Mouse (Mus musculus) T-helper 1 cell (primary cell): ENCODE data around the gene Espn.

Experiments
- in situ Hi-C: fragments of 300-600 bp; cut with MboI, MseI; formaldehyde crosslinking; loops from one replicate; pipeline ENCODE4 v1.15.1; 2025; ENCODE audit warnings: high pct_unique_total_duplicates

The Espn gene

DNA sequence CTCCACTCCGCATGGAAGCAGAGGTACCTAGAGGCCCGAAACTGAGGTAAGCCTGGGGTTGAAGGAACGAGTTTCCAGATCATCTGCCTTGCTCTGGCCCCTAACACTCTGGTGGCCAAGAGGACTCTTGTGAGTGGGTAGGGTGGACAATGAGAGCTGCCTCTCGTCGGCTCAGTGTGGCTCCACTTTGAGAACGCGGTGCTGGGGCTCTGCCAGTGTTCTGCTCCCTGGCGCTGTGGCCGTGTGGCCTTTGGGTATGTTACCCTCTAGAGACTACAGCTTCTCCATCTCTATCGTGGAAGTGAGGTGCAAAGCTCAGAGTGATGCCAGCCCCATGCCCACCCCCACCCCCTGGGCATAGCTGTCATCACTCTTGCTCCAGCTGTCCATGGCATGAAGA is 79.5 kb downstream of the Espn start:
- in situ Hi-C loops, result no loop called here

- in situ Hi-C loops, result no loop called here
Measured at GRCm38 (mm10) chr4:152072121-152072601, 80.0 kb downstream of the Espn start, which contains the start of gene Plekhg5. TSS of gene Plekhg5 (plus strand) at chr4:152072498.

GRCm38 (mm10) chr4:152070494-152071396 is 81.4 kb downstream of the Espn start:
- in situ Hi-C loops, result no loop called here
